Comparison of ENCODE assay signal across 14 mouse cellular contexts in genomic region chr19:27260102-27260501, GRCm38 (mm10). TPM values are rescaled to one million over a fixed set of nuclear protein-coding genes. Genes with fewer than 3 reads are reported as not detected.
DNase-seq lines count a peak whose midpoint lies in the region; ATAC-seq and TF ChIP-seq lines count a peak whose summit lies in the region.
"Had no signal": no experiment of that assay in that cellular context is flagged by ENCODE, and none has a peak within 500 bp of the region (broad histone marks: within the 10 kb centered on the region; RNA-seq: fewer than 3 reads in every experiment).

No protein-coding gene starts in this region.

- no peaks in the 10 kb centered on the region for H3K36me3 ChIP-seq in hindbrain, postnatal 0 days (ENCODE audit: insufficient read depth, low read length)
- H3K36me3 ChIP-seq in hindbrain, embryonic 12.5 days = no peaks in the 10 kb centered on the region
- no peaks in the 10 kb centered on the region for H3K36me3 ChIP-seq in embryonic facial prominence, embryonic 10.5 days (replicated peaks)
- H3K36me3 ChIP-seq: heart, embryonic 13.5 days had no signal

- H3K27ac ChIP-seq in hindbrain, postnatal 0 days = no peak overlapping the region
- H3K27ac ChIP-seq in hindbrain, embryonic 12.5 days = no peak overlapping the region
- no peak overlapping the region for H3K27ac ChIP-seq in embryonic facial prominence, embryonic 10.5 days (replicated peaks)
- H3K27ac ChIP-seq: heart, embryonic 13.5 days; liver, embryonic 14.5 days; midbrain, embryonic 13.5 days had no signal

- no peak overlapping the region for H3K9ac ChIP-seq in hindbrain, postnatal 0 days (replicated peaks; ENCODE audit: low read length)
- H3K9ac ChIP-seq in hindbrain, embryonic 12.5 days = no peak overlapping the region
- H3K9ac ChIP-seq: heart, embryonic 13.5 days; liver, embryonic 14.5 days; midbrain, embryonic 13.5 days had no signal

- H3K4me1 ChIP-seq in hindbrain, postnatal 0 days (ENCODE audit: insufficient read depth, low read length) = no peaks in the 10 kb centered on the region
- no peaks in the 10 kb centered on the region for H3K4me1 ChIP-seq in hindbrain, embryonic 12.5 days
- peaks cover 11% of the 10 kb centered on the region for H3K4me1 ChIP-seq in embryonic facial prominence, embryonic 10.5 days
- peaks cover 2% of the 10 kb centered on the region; the same call in 1 of the 2 replicates for H3K4me1 ChIP-seq in lung, adult 2 months (ENCODE audit: control insufficient read depth, insufficient read depth, low read length)
- H3K4me1 ChIP-seq: midbrain, embryonic 13.5 days had no signal

- peak; percentile 26 for DNase-seq in hindbrain, postnatal 0 days (ENCODE audit: low spot score)
- peak; percentile 27 for DNase-seq in embryonic facial prominence, embryonic 10.5 days (ENCODE audit: low spot score)
- peak; percentile 53 for DNase-seq in layer of hippocampus, adult 9-11 months
- DNase-seq in right cerebral cortex, postnatal 25 days = peak; percentile 54
- DNase-seq in lung, adult 2 months = no peak
- DNase-seq in cerebellum, postnatal 36 days = no peak
- DNase-seq in adrenal gland, postnatal 4 days (ENCODE audit: low spot score in 2 of 2) = no peak
- DNase-seq: cerebellum, postnatal 25 days; kidney, adult 8-10 months; thymus, postnatal 36 days had no signal

- no peaks in the 10 kb centered on the region for H3K27me3 ChIP-seq in hindbrain, postnatal 0 days (ENCODE audit: insufficient read depth, low read length)
- no peaks in the 10 kb centered on the region for H3K27me3 ChIP-seq in hindbrain, embryonic 12.5 days
- H3K27me3 ChIP-seq in embryonic facial prominence, embryonic 10.5 days (replicated peaks; ENCODE audit: low read depth, poor library complexity, severe bottlenecking) = no peaks in the 10 kb centered on the region
- H3K27me3 ChIP-seq: heart, embryonic 13.5 days; midbrain, embryonic 13.5 days had no signal

- no peak for TF ChIP-seq CTCF in hindbrain, postnatal 0 days (IDR thresholded peaks at IDR 0.05; ENCODE audit: low read depth)
- no peak for TF ChIP-seq CTCF in lung, adult 2 months (IDR thresholded peaks at IDR 0.05; ENCODE audit: insufficient read depth, low read length)

- no peak for ATAC-seq in hindbrain, postnatal 0 days
- ATAC-seq in hindbrain, embryonic 12.5 days (ENCODE audit: low FRiP score) = no peak
- ATAC-seq: midbrain, embryonic 13.5 days had no signal

- 55% methylated on average over 4 of the region's 4 CpGs for WGBS in hindbrain, postnatal 0 days
- WGBS in hindbrain, embryonic 12.5 days = 75% methylated on average over 4 of the region's 4 CpGs
- whole genome bisulfite sequencing in embryonic facial prominence, embryonic 10.5 days = 47% methylated on average over 4 of the region's 4 CpGs
- 59% methylated on average over 4 of the region's 4 CpGs for WGBS in lung, adult 2 months

- no peak overlapping the region for H3K4me2 ChIP-seq in hindbrain, postnatal 0 days (ENCODE audit: low read depth, low read length)
- no peak overlapping the region for H3K4me2 ChIP-seq in hindbrain, embryonic 12.5 days (replicated peaks)
- H3K4me2 ChIP-seq: heart, embryonic 13.5 days; midbrain, embryonic 13.5 days had no signal

- H3K4me3 ChIP-seq in hindbrain, postnatal 0 days (ENCODE audit: low read length) = no peak overlapping the region
- H3K4me3 ChIP-seq in hindbrain, embryonic 12.5 days = no peak overlapping the region
- no peak overlapping the region for H3K4me3 ChIP-seq in embryonic facial prominence, embryonic 10.5 days
- H3K4me3 ChIP-seq in lung, adult 2 months (replicated peaks; ENCODE audit: extremely low read depth, low read depth, low read length) = no peak overlapping the region
- H3K4me3 ChIP-seq: heart, embryonic 13.5 days; midbrain, embryonic 13.5 days had no signal

- TF ChIP-seq POLR2A in lung, adult 2 months (IDR thresholded peaks at IDR 0.05; ENCODE audit: borderline replicate concordance, extremely low read depth, low read depth, low read length) = no peak

- no peaks in the 10 kb centered on the region for H3K9me3 ChIP-seq in hindbrain, postnatal 0 days (ENCODE audit: low read length)
- H3K9me3 ChIP-seq in hindbrain, embryonic 12.5 days (replicated peaks) = no peaks in the 10 kb centered on the region
- H3K9me3 ChIP-seq in embryonic facial prominence, embryonic 10.5 days = no peaks in the 10 kb centered on the region
- H3K9me3 ChIP-seq: heart, embryonic 13.5 days; midbrain, embryonic 13.5 days had no signal

RNA-seq across cellular contexts. Expression of gene Vldlr, which starts 43.8 kb away (rescaled TPM):
- 44.6 and 51.9 TPM in 2 replicates for total RNA-seq in hindbrain, postnatal 0 days (2014; rRNA removed)
- 34.2 and 34.4 TPM in 2 replicates for polyA plus RNA-seq in hindbrain, postnatal 0 days (2015; fragmentation: Nextera tagmentation; extraction: Ambion mirVana)
- 12.6 and 14.1 TPM in 2 replicates for polyA plus RNA-seq in hindbrain, embryonic 12.5 days (2016; fragmentation: Nextera tagmentation; extraction: Ambion mirVana)
- 3.7 and 4.8 TPM in 2 replicates for polyA plus RNA-seq in embryonic facial prominence, embryonic 10.5 days (2016; fragmentation: Nextera tagmentation; extraction: Ambion mirVana)
- polyA plus RNA-seq in lung, adult 2 months (2012; rRNA removed) = 23.2 and 31.2 TPM in 2 replicates
- total RNA-seq in adrenal gland, postnatal 4 days (2021) = 10 to 100 TPM; 30.7 to 32.0 TPM

Comparison
In these comparisons a context has a peak if more than half of its experiments do, and no peak if none do; other contexts are left out.
1. DNase-seq: peak in hindbrain, postnatal 0 days (single experiment), embryonic facial prominence, embryonic 10.5 days (single experiment), layer of hippocampus, adult 9-11 months (single experiment) and right cerebral cortex, postnatal 25 days (single experiment); none in lung, adult 2 months (single experiment), cerebellum, postnatal 36 days (0 of 2) and adrenal gland, postnatal 4 days (0 of 2).